Mouse (Mus musculus): ENCODE results near the gene Pde11a.

DNA sequence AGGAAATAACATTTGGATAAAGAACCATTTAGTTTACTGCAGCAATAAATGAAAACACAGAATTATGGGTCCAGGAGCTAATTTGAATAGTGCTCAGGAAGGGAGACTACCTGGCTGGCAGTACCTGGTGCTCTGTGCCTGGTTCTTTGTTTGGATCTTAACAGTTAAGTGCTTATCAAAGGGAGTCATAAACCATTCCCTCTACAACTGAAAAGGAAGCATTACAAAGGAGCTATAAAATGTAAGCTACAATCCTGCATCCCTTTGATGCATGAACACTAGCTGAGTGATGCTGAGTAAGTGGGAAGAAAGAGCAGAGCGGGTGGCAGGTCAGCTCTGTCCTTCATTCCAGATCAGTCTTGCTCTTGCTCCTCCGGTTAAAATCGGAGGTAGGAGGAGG, 258.0 kb downstream of the Pde11a start:
- no peak for TF ChIP-seq POLR2A (IDR thresholded peaks at IDR 0.05; ENCODE audit: insufficient read length, low read depth)
- no peak for TF ChIP-seq TCF12 (IDR thresholded peaks at IDR 0.05; ENCODE audit: insufficient read depth, poor library complexity, severe bottlenecking)
- TF ChIP-seq REST (IDR thresholded peaks at IDR 0.05; ENCODE audit: insufficient read depth, insufficient read length), result no peak
- TF ChIP-seq POLR2AphosphoS2 (IDR thresholded peaks at IDR 0.05; ENCODE audit: insufficient read length, low read depth), result no peak
- no peak for TF ChIP-seq MYOD1 (IDR thresholded peaks at IDR 0.05; ENCODE audit: control insufficient read depth in 1 of 3, insufficient read length in 2 of 3, low read depth in 2 of 3)
- TF ChIP-seq SRF (IDR thresholded peaks at IDR 0.05; ENCODE audit: control insufficient read depth, insufficient read length, low read depth), result no peak
